Mouse (Mus musculus) forebrain, embryonic 10.5 days (tissue): ENCODE data around the gene Pex6. TPM values are rescaled to one million over a fixed set of nuclear protein-coding genes. Genes with fewer than 3 reads are reported as not detected.

Experiments
- DNase-seq: peaks from one replicate; pipeline ENCODE4 v3.0.0-alpha.2; 2017; ENCODE audit warnings: low spot score; ENCODE audit errors: extremely low spot score
- H3K27ac ChIP-seq: fragments of 300-500 bp; sonication (generic); 2 replicates; pipeline ENCODE4 v1.5.1; 2016; ENCODE audit warnings: mild to moderate bottlenecking
- H3K27me3 ChIP-seq: fragments of 300-500 bp; sonication (generic); 2 replicates; pipeline ENCODE4 v1.6.1; 2016; ENCODE audit warnings: mild to moderate bottlenecking; ENCODE audit not compliant: poor library complexity, severe bottlenecking
- H3K36me3 ChIP-seq: fragments of 300-500 bp; sonication (generic); replicated peaks from 2 replicates; pipeline ENCODE4 v1.6.1; 2016; ENCODE audit warnings: mild to moderate bottlenecking, moderate library complexity
- H3K4me1 ChIP-seq: fragments of 300-500 bp; sonication (generic); 2 replicates; pipeline ENCODE4 v1.6.1; 2016
- H3K4me3 ChIP-seq: fragments of 300-500 bp; sonication (generic); 2 replicates; pipeline ENCODE4 v1.5.1; 2016; ENCODE audit warnings: mild to moderate bottlenecking, moderate library complexity
- H3K9me3 ChIP-seq: fragments of 300-500 bp; sonication (generic); 2 replicates; pipeline ENCODE4 v1.6.1; 2016; ENCODE audit warnings: mild to moderate bottlenecking, moderate library complexity
- WGBS: fragments of 180-500 bp; shearing (Covaris S2); methylation state at CpG from one replicate; pipeline ENCODE4 v1.1.7; 2016; 5-methylcytosine and 5-hydroxymethylcytosine counted together
- polyA plus RNA-seq: library from polyadenylated mRNA; unstranded; fragments of >200 nt; fragmentation: Nextera tagmentation; extraction: Ambion mirVana; gene quantifications from 2 replicates; pipeline ENCODE4 v1.2.1, GENCODE M21; 2016

Pex6 gene
- 19.6 and 20.2 TPM in 2 replicates for polyA plus RNA-seq

- peaks cover 32% of the 10 kb centered on the region for H3K36me3 ChIP-seq
- H3K4me1 ChIP-seq: peaks cover 37% of the 10 kb centered on the region
- H3K27me3 ChIP-seq: no peaks in the 10 kb centered on the region
- no peaks in the 10 kb centered on the region for H3K9me3 ChIP-seq
- 7% methylated on average over 36 of the region's 36 CpGs for WGBS
- H3K4me3 ChIP-seq: peak within 1 kb of the TSS; percentile 97
- H3K27ac ChIP-seq: peak within 1 kb of the TSS; percentile 87
- DNase-seq: peak; percentile 94
These were observed at the start of gene Pex6 for GRCm38 (mm10) chr17:46710959-46711597. TSS of gene Pex6 (plus strand) at chr17:46711463.

DNA sequence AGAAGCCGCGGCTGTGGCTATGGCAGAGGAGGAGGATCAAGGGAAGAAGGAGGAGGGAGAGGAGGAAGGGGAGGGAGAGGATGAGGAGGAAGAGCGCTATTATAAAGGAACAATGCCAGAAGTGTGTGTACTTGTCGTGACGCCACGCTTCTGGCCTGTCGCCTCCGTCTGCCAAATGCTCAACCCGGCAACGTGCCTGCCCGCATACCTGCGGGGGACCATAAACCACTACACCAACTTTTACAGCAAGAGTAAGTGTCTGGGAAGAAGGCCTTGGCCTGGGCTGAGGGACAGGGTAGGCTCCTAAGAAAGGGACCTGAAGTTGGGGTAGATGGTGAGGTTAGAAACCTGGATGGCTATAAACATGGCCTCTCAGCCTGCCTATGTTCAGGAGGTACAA, 49.3 kb upstream of the Pex6 start:
- Histone ChIP-seq H3K27me3 (no peaks in the 10 kb centered on the region), H3K27ac (no peak overlapping the region), H3K4me3 (no peak overlapping the region), H3K9me3 (no peaks in the 10 kb centered on the region), H3K36me3 (peaks cover 99% of the 10 kb centered on the region), H3K4me1 (no peaks in the 10 kb centered on the region)
- 92% methylated on average over 12 of the region's 12 CpGs for WGBS
- DNase-seq: no peak

GRCm38 (mm10) chr17:46662730-46663129, 48.5 kb upstream of the Pex6 start:
- H3K4me3 ChIP-seq: no peak overlapping the region
- no peaks in the 10 kb centered on the region for H3K4me1 ChIP-seq
- DNase-seq: no peak
- peaks cover 98% of the 10 kb centered on the region for H3K36me3 ChIP-seq
- H3K9me3 ChIP-seq: no peaks in the 10 kb centered on the region
- WGBS: 89% methylated on average over 5 of the region's 5 CpGs
- H3K27ac ChIP-seq: no peak overlapping the region
- H3K27me3 ChIP-seq: no peaks in the 10 kb centered on the region

DNA sequence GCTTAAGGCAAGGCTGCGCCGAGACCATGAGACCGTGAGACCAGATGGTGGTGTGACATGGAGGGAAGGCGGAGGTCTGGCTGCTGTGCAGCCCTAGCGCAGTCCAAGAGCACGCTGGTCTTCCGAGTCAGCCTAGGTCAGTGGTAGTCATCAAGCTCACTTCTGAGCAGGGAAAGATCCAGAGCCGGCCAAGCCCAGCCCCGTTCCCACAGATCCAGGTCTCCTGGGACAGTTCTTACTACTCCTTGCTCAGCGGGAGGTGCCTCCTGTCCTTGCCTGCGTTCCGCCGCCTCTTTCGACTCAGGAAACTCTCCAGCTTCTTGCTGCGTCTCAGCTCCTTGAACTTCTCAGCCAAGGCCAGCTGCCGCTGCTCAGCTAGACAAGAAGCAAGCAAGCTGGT, 43.6 kb upstream of the Pex6 start:
- H3K4me3 ChIP-seq: no peak overlapping the region
- DNase-seq: no peak
- H3K4me1 ChIP-seq: peaks cover under 1% of the 10 kb centered on the region; the same call in 1 of the 2 replicates
- WGBS: 93% methylated on average over 16 of the region's 16 CpGs
- H3K27me3 ChIP-seq: no peaks in the 10 kb centered on the region
- peaks cover 95% of the 10 kb centered on the region for H3K36me3 ChIP-seq
- H3K27ac ChIP-seq: no peak overlapping the region
- H3K9me3 ChIP-seq: no peaks in the 10 kb centered on the region

- no peak for DNase-seq
- peaks cover 17% of the 10 kb centered on the region for H3K4me1 ChIP-seq
- no peaks in the 10 kb centered on the region for H3K27me3 ChIP-seq
- 94% methylated on average over 10 of the region's 10 CpGs for WGBS
- no peaks in the 10 kb centered on the region for H3K9me3 ChIP-seq
- H3K27ac ChIP-seq: no peak overlapping the region
- H3K36me3 ChIP-seq: peaks cover 81% of the 10 kb centered on the region
- no peak overlapping the region for H3K4me3 ChIP-seq
These were observed 41.4 kb upstream of the Pex6 start for GRCm38 (mm10) chr17:46669911-46670310.

- Histone ChIP-seq H3K27ac (peak within 1 kb of the TSS; percentile 89), H3K27me3 (no peaks in the 10 kb centered on the region), H3K9me3 (no peaks in the 10 kb centered on the region), H3K4me3 (peak within 1 kb of the TSS; percentile 87), H3K4me1 (peaks cover 33% of the 10 kb centered on the region), H3K36me3 (peaks cover 82% of the 10 kb centered on the region)
- under 1% methylated on average over 43 of the region's 43 CpGs for WGBS
- peak; percentile 94 for DNase-seq
These were observed 37.3 kb upstream of the Pex6 start, which contains the start of gene Rrp36 for GRCm38 (mm10) chr17:46673850-46674529. TSS of gene Rrp36 (minus strand) at chr17:46674352.

DNA sequence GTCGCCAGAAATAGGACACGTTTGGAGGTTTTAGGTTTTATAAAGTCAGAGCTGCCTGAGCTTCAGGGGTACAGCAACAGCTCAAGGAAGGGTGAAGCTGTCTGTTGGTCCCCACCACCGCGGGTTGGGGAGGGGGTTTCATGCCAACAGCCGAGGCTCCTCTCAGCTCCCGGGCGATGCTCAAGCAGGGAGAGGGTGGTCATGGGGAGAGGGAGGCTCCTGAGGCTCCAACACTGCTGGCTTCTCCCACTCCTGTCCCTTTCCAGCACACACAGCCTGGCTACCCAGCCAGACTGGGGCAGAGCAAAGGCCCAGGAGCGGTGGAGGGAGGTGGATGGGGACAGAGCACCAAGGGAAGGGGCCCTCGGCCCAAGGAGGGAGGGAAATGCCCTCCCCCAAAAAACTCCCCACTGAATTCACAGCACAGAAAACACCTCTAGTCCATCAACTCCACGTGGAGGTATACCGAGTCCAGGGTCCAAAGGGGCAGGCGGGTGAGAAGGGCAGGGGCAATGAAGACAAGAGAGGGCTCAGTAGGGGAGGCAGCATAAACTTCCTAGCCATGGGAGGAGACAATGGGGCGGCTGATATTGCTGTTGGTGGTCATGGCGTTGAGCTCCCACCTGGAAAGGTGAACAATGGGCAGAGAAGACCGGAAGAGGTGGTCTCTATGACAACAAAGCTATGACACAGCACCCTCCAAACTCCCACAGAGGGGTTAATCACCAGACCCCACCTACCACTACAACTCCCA, 36.6 kb upstream of the Pex6 start:
- H3K4me3 ChIP-seq: peak overlapping the region; percentile 87
- peaks cover 77% of the 10 kb centered on the region for H3K36me3 ChIP-seq
- 19% methylated on average over 15 of the region's 15 CpGs for WGBS
- no peaks in the 10 kb centered on the region for H3K9me3 ChIP-seq
- peaks cover 40% of the 10 kb centered on the region for H3K4me1 ChIP-seq
- DNase-seq: no peak
- H3K27ac ChIP-seq: peak overlapping the region; percentile 89
- no peaks in the 10 kb centered on the region for H3K27me3 ChIP-seq

GRCm38 (mm10) chr17:46678416-46678815, 32.8 kb upstream of the Pex6 start, which contains the start of gene Mea1:
TSS of gene Mea1 (plus strand) at chr17:46678793.
- no peaks in the 10 kb centered on the region for H3K27me3 ChIP-seq
- peak within 1 kb of the TSS; percentile 93 for H3K4me3 ChIP-seq
- H3K27ac ChIP-seq: peak within 1 kb of the TSS; percentile 91
- H3K4me1 ChIP-seq: peaks cover 58% of the 10 kb centered on the region
- 86% methylated on average over 9 of the region's 9 CpGs for WGBS
- no peak for DNase-seq
- H3K9me3 ChIP-seq: no peaks in the 10 kb centered on the region
- H3K36me3 ChIP-seq: peaks cover 56% of the 10 kb centered on the region

DNA sequence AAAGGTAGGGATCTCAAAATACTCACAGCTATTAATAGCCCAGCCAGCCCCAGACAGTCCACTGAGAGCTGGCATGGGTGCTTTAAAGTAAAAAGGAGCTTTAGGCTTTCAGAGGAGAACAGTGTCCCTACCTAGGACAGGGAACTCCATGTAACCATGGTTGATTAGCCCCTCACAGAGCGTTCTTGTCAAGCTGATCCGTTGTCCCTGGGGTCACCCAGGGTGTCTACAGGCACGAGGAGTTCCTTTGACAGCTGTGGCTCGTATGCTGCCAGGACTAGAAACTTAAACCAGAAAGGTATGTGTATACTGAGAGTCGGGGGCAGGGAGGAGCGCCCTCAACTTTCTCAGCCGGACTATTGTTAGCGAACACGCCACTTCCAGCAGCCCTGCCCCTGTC, 32.4 kb upstream of the Pex6 start:
- Histone ChIP-seq H3K4me3 (peak overlapping the region; percentile 93), H3K27ac (0 out of 2 replicates have a peak overlapping the region, but pooled peaks have one; percentile 91), H3K4me1 (peaks cover 56% of the 10 kb centered on the region), H3K27me3 (no peaks in the 10 kb centered on the region), H3K9me3 (no peaks in the 10 kb centered on the region), H3K36me3 (peaks cover 61% of the 10 kb centered on the region)
- WGBS: 58% methylated on average over 9 of the region's 9 CpGs
- DNase-seq: no peak

DNA sequence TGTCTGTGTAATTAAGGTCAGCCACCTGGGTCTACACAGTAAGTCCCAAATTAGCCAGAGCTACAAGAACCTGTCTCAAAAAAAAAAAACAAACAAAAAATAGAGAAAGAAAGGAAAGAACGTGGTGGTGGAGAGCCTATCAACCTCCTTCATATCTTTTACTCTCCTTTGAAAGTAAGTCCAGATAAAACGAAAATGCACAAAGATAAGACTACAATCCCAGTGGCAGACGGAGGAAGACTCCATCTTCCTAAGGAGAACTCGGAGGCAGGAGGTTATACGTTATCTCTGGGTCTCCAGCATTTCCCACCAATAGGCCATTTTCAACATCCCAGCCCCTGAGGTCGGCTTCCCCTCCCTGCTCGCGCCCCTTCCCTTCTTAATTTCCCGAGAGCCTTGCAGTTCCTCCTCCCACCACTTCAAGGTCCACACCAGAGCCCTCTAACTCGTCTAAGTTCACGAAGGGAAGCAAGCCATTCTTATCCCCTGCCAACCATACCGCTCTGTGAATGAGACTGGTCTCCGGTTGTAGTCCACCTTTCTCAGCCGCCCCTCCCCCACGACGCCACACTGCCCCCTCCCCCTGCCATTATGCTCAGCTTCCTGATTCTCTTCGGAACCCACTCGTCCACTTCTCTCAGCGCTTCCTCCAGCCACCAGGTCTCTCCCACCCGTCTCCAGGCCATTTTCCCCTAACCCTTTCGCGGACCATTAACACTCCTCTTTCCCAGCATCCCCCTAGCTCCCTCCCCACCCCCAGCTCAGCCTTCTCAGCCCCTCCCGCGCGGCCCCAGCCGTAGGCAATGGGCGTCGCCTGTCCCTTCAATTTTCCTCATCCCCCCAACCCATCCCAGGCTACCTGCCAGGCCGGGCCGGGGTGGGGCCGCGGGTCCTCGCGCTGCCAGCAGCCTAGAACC, 31.2 kb upstream of the Pex6 start:
- whole genome bisulfite sequencing: 2% methylated on average over 34 of the region's 34 CpGs
- no peak for DNase-seq

GRCm38 (mm10) chr17:46680760-46681373, 30.4 kb upstream of the Pex6 start, which contains the start of gene Klhdc3:
TSS of gene Klhdc3 (minus strand) at chr17:46680914.
- H3K27ac ChIP-seq: peak within 1 kb of the TSS; percentile 91
- H3K4me1 ChIP-seq: peaks cover 45% of the 10 kb centered on the region
- H3K9me3 ChIP-seq: no peaks in the 10 kb centered on the region
- H3K4me3 ChIP-seq: peak within 1 kb of the TSS; percentile 93
- WGBS: under 1% methylated on average over 49 of the region's 49 CpGs
- peak; percentile 100 for DNase-seq
- H3K36me3 ChIP-seq: peaks cover 65% of the 10 kb centered on the region
- no peaks in the 10 kb centered on the region for H3K27me3 ChIP-seq

More for the DNA sequence above, 31.2 kb upstream of the Pex6 start:
- Histone ChIP-seq H3K27me3 (no peaks in the 10 kb centered on the region), H3K27ac (peak overlapping the region; percentile 91), H3K4me3 (peak overlapping the region; percentile 93), H3K36me3 (peaks cover 65% of the 10 kb centered on the region), H3K4me1 (peaks cover 47% of the 10 kb centered on the region), H3K9me3 (no peaks in the 10 kb centered on the region)
